8 mouse cellular contexts compared by ENCODE assay signal in the genomic region with DNA sequence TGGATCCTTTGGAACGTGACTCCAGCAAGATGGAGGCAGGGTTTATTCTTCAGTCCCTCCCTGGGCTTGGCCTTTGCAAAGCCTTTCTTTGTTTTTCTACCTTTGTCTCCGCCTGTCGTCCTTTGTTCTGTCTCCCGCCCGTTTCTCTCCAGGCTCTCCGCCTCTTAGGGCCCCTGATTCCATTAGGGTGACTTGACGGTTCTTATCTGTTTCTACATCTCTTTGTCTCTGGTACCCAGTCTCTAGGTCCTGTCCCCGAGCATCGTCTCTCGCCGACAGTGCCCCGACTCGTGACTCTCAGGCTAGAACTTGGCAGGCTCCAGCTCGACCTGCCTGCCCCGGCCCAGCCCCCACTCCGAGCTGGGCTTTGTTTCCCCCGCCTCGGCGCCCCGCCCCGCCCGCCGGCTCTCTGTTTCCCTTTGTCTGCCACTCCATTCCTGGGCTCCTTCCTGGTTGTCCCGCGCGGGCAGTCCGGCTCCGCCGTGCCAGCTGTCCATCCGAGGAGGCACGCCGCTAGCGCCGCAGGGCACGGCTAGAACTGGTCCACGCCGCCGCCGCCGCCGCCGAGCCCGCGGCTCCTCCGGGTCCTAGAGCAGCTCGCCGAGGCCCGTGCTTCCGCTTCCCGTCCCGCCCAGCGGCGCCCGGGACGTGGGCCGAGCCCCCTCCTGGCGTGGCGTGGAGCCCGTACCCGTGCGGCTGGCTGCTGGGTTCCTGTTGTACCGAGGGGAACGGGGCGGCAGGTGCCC. TPM values are rescaled to one million over a fixed set of nuclear protein-coding genes. Genes with fewer than 3 reads are reported as not detected.
DNase-seq lines count a peak whose midpoint lies in the region; ATAC-seq and TF ChIP-seq lines count a peak whose summit lies in the region.

Gene Zfp553 (plus strand): TSS at position 440 of the 746 bp plus-strand sequence.
Gene Sept1 (minus strand): TSS at position 509 of the 746 bp plus-strand sequence.

- peak within 1 kb of the TSS; percentile 57 for H3K4me2 ChIP-seq in hindbrain, embryonic 12.5 days (replicated peaks)

- H3K9ac ChIP-seq in hindbrain, embryonic 12.5 days: peak within 1 kb of the TSS; percentile 94

- no peak for DNase-seq in Patski (ENCODE audit: low read depth, low spot score)
- DNase-seq in cerebellum, postnatal 14 days: peak; percentile 91
- DNase-seq in frontal cortex, postnatal 14 days (ENCODE audit: low spot score in 2 of 2): peak; percentile 69 to 70
- peak; percentile 86 for DNase-seq in layer of hippocampus, postnatal 36 days
- peak; percentile 83 for DNase-seq in lung, postnatal 25 days (ENCODE audit: low spot score)
- peak; percentile 86 for DNase-seq in ovary, postnatal 36 days (ENCODE audit: low spot score)
- peak; percentile 88 for DNase-seq in thymus, postnatal 25 days

- H3K27me3 ChIP-seq in Patski: no peaks in the 10 kb centered on the region
- H3K27me3 ChIP-seq in hindbrain, embryonic 12.5 days: no peaks in the 10 kb centered on the region

- POLR2A ChIA-PET in Patski (lab: Charles Lee): no interaction called here

- peak; percentile 78 for ATAC-seq in Patski
- peak; percentile 91 for ATAC-seq in hindbrain, embryonic 12.5 days (ENCODE audit: low FRiP score)

- in situ Hi-C loops in Patski (cut with MboI; ENCODE audit: low pct_unique_long_range_greater_than_20kb): no loop called here

- H3K9me3 ChIP-seq in hindbrain, embryonic 12.5 days (replicated peaks): no peaks in the 10 kb centered on the region

- CTCF ChIA-PET in Patski (lab: Charles Lee): no interaction called here

- H3K4me1 ChIP-seq in hindbrain, embryonic 12.5 days: peaks cover 31% of the 10 kb centered on the region

- H3K27ac ChIP-seq in hindbrain, embryonic 12.5 days: peak within 1 kb of the TSS; percentile 98

- WGBS in hindbrain, embryonic 12.5 days: under 1% methylated on average over 64 of the region's 64 CpGs

- peak within 1 kb of the TSS; percentile 86 for H3K4me3 ChIP-seq in hindbrain, embryonic 12.5 days

- H3K36me3 ChIP-seq in hindbrain, embryonic 12.5 days: peaks cover 55% of the 10 kb centered on the region

- no peak for TF ChIP-seq CTCF in Patski (IDR thresholded peaks at IDR 0.05)

RNA-seq across cellular contexts. Expression of gene Zfp553, which starts in this region (rescaled TPM):
- 17.7 TPM for polyA plus RNA-seq in Patski (2021)
- 61.3 and 67.9 TPM in 2 replicates for polyA plus RNA-seq in hindbrain, embryonic 12.5 days (2016; fragmentation: Nextera tagmentation; extraction: Ambion mirVana)
- total RNA-seq in layer of hippocampus, postnatal 36 days (2021): 10 to 100 TPM; 21.0 TPM

RNA-seq across cellular contexts. Expression of gene Sept1, which starts in this region (rescaled TPM):
- 2.1 TPM for polyA plus RNA-seq in Patski (2021)
- 32.7 and 33.2 TPM in 2 replicates for polyA plus RNA-seq in hindbrain, embryonic 12.5 days (2016; fragmentation: Nextera tagmentation; extraction: Ambion mirVana)
- total RNA-seq in layer of hippocampus, postnatal 36 days (2021): 1 to 10 TPM; 5.2 to 5.4 TPM

Comparison
In these comparisons a context has a peak if more than half of its experiments do, and no peak if none do; other contexts are left out.
1. RNA of gene Sept1 (polyA plus RNA-seq): 32.7 to 33.2 TPM in hindbrain, embryonic 12.5 days; 2.1 TPM in Patski (single experiment); every median in the first group is over 10 times any median in the second.